Mouse (Mus musculus): ENCODE data around the gene Gpr26.

GRCm38 (mm10) chr7:131953402-131953801 is 12.9 kb upstream of the Gpr26 start:
- no peak for TF ChIP-seq POLR2A (IDR thresholded peaks at IDR 0.05; ENCODE audit: borderline replicate concordance, extremely low read depth, insufficient read depth, insufficient read length, poor library complexity, severe bottlenecking)
- no peak for TF ChIP-seq CTCF (IDR thresholded peaks at IDR 0.05; ENCODE audit: borderline replicate concordance, extremely low read depth, insufficient read depth, insufficient read length)

Data from brain, embryonic 14.5 days (tissue).